Mouse (Mus musculus) MEL (cell line): Measurements from ENCODE around the gene Gm37240. TPM values are rescaled to one million over a fixed set of nuclear protein-coding genes. Genes with fewer than 3 reads are reported as not detected.

ENCODE experiments used
- DNase-seq: peaks from one replicate; pipeline ENCODE4 v3.0.0; 2011; ENCODE audit warnings: low read depth, low spot score
- H3K27ac ChIP-seq: 2 replicates; pipeline ENCODE4 v1.5.1; 2012; ENCODE audit warnings: low read depth, mild to moderate bottlenecking, control low read depth, low read length, moderate library complexity; ENCODE audit not compliant: control insufficient read depth
- H3K27me3 ChIP-seq, 2 experiments: fragments of 150-350 bp in 1 of 2; sonication (generic) in 1 of 2; 2 replicates each; pipeline ENCODE4 v1.6.1; 2012; ENCODE audit warnings: low read length in 2 of 2, mild to moderate bottlenecking in 2 of 2, improper control_type of control experiment in 1 of 2, moderate library complexity in 1 of 2; ENCODE audit not compliant: insufficient read depth in 2 of 2, control insufficient read depth in 1 of 2
- H3K36me3 ChIP-seq, 2 experiments: 2 replicates each; pipeline ENCODE4 v1.6.1; 2012 to 2014; ENCODE audit warnings: low read length in 2 of 2, improper control_type of control experiment in 1 of 2, inconsistent platforms in 1 of 2, mild to moderate bottlenecking in 1 of 2; ENCODE audit not compliant: insufficient read depth in 2 of 2, control insufficient read depth in 1 of 2
- H3K4me1 ChIP-seq, 2 experiments: fragments of 150-350 bp in 1 of 2; sonication (generic) in 1 of 2; 2 replicates each; pipeline ENCODE4 v1.6.1; 2012; ENCODE audit warnings: low read length in 2 of 2, improper control_type of control experiment in 1 of 2, mild to moderate bottlenecking in 1 of 2; ENCODE audit not compliant: insufficient read depth in 2 of 2, control insufficient read depth in 1 of 2
- H3K4me3 ChIP-seq, 2 experiments: fragments of 150-350 bp in 1 of 2; sonication (generic) in 1 of 2; 2 replicates each; pipeline ENCODE4 v1.5.1; 2012; ENCODE audit warnings: low read depth in 2 of 2, low read length in 2 of 2, mild to moderate bottlenecking in 2 of 2, moderate library complexity in 2 of 2, control low read depth in 1 of 2, improper control_type of control experiment in 1 of 2; ENCODE audit not compliant: control insufficient read depth in 1 of 2, insufficient read depth in 1 of 2
- H3K79me2 ChIP-seq: 2 replicates; pipeline ENCODE4 v1.6.1; 2012; ENCODE audit warnings: mild to moderate bottlenecking, low read length, moderate library complexity; ENCODE audit not compliant: control insufficient read depth, poor library complexity, insufficient read depth
- H3K9ac ChIP-seq: 2 replicates; pipeline ENCODE4 v1.6.1; 2012; ENCODE audit warnings: low read depth, mild to moderate bottlenecking, control low read depth, low read length, moderate library complexity; ENCODE audit not compliant: control insufficient read depth, poor library complexity, severe bottlenecking
- H3K9me3 ChIP-seq: fragments of 150-350 bp; sonication (generic); replicated peaks from 2 replicates; pipeline ENCODE4 v1.6.1; 2012; ENCODE audit warnings: mild to moderate bottlenecking, low read length, improper control_type of control experiment, moderate library complexity; ENCODE audit not compliant: insufficient read depth
- CHD1 ChIP-seq: IDR thresholded peaks from 2 replicates; pipeline ENCODE4 v1.6.1; 2012; ENCODE audit warnings: low read depth, mild to moderate bottlenecking, inconsistent platforms, low read length, improper control_type of control experiment
- CTCF ChIP-seq, 3 experiments: IDR thresholded peaks in 2 of 3; conservative IDR thresholded peaks in 1 of 3; 2 replicates each; pipeline ENCODE4 v1.5.1; 2011 to 2012; ENCODE audit warnings: low read length in 3 of 3, low read depth in 2 of 3, mild to moderate bottlenecking in 2 of 3, improper control_type of control experiment in 1 of 3, inconsistent platforms in 1 of 3, mixed read lengths in 1 of 3, moderate library complexity in 1 of 3; ENCODE audit not compliant: control insufficient read depth in 1 of 3, insufficient read depth in 1 of 3, poor library complexity in 1 of 3, severe bottlenecking in 1 of 3
- E2F4 ChIP-seq: IDR thresholded peaks from 2 replicates; pipeline ENCODE4 v1.6.1; 2011; ENCODE audit warnings: low read depth, low read length, improper control_type of control experiment, borderline replicate concordance
- GABPA ChIP-seq: IDR thresholded peaks from 2 replicates; pipeline ENCODE4 v1.6.1; 2012; ENCODE audit warnings: low read depth, mild to moderate bottlenecking, inconsistent platforms, low read length, improper control_type of control experiment, moderate library complexity
- GATA1 ChIP-seq: IDR thresholded peaks from 2 replicates; pipeline ENCODE4 v1.6.1; 2011; ENCODE audit warnings: low read depth, low read length, improper control_type of control experiment
- HCFC1 ChIP-seq: IDR thresholded peaks from 2 replicates; pipeline ENCODE4 v1.6.1; 2012; ENCODE audit warnings: low read depth, mild to moderate bottlenecking, inconsistent platforms, low read length, improper control_type of control experiment, moderate library complexity
- MAFK ChIP-seq: IDR thresholded peaks from 2 replicates; pipeline ENCODE4 v1.6.1; 2011; ENCODE audit warnings: low read depth, mild to moderate bottlenecking, low read length, improper control_type of control experiment, borderline replicate concordance
- MAZ ChIP-seq: IDR thresholded peaks from 2 replicates; pipeline ENCODE4 v1.6.1; 2012; ENCODE audit warnings: low read depth, mild to moderate bottlenecking, inconsistent platforms, low read length, improper control_type of control experiment
- MEF2A ChIP-seq: IDR thresholded peaks from 2 replicates; pipeline ENCODE4 v1.6.1; 2014; ENCODE audit warnings: low read depth, mild to moderate bottlenecking, inconsistent platforms, low read length, improper control_type of control experiment; ENCODE audit not compliant: poor library complexity, insufficient replicate concordance, severe bottlenecking; ENCODE audit errors: extremely low read depth
- MYB ChIP-seq: IDR thresholded peaks from 2 replicates; pipeline ENCODE4 v1.6.1; 2011; ENCODE audit warnings: mild to moderate bottlenecking, low read depth, low read length, improper control_type of control experiment
- MYC ChIP-seq: IDR thresholded peaks from 2 replicates; pipeline ENCODE4 v1.6.1; 2011; ENCODE audit warnings: low read depth, mild to moderate bottlenecking, low read length, improper control_type of control experiment, moderate library complexity
- POLR2A ChIP-seq, 2 experiments: IDR thresholded peaks; 2 replicates each; pipeline ENCODE4 v1.6.1; 2011 to 2012; ENCODE audit warnings: low read length in 2 of 2, mild to moderate bottlenecking in 2 of 2, control low read depth in 1 of 2, improper control_type of control experiment in 1 of 2, low read depth in 1 of 2, moderate library complexity in 1 of 2; ENCODE audit not compliant: control insufficient read depth in 1 of 2, insufficient read depth in 1 of 2, poor library complexity in 1 of 2
- RAD21 ChIP-seq: IDR thresholded peaks from 2 replicates; pipeline ENCODE4 v1.6.1; 2011; ENCODE audit warnings: mild to moderate bottlenecking, low read depth, low read length, improper control_type of control experiment
- RCOR1 ChIP-seq: IDR thresholded peaks from 2 replicates; pipeline ENCODE4 v1.6.1; 2012; ENCODE audit warnings: low read depth, mild to moderate bottlenecking, inconsistent platforms, low read length, improper control_type of control experiment
- SIN3A ChIP-seq: IDR thresholded peaks from 2 replicates; pipeline ENCODE4 v1.6.1; 2012; ENCODE audit warnings: low read length, improper control_type of control experiment, inconsistent platforms
- TAL1 ChIP-seq: IDR thresholded peaks from 2 replicates; pipeline ENCODE4 v1.6.1; 2012; ENCODE audit warnings: mild to moderate bottlenecking, inconsistent platforms, low read length, moderate library complexity, mixed read lengths
- TBP ChIP-seq: IDR thresholded peaks from 2 replicates; pipeline ENCODE4 v1.8.0; 2011; ENCODE audit warnings: low read depth, low read length, improper control_type of control experiment
- TCF12 ChIP-seq: IDR thresholded peaks from 2 replicates; pipeline ENCODE4 v1.6.1; 2014; ENCODE audit warnings: low read depth, mild to moderate bottlenecking, inconsistent platforms, low read length, improper control_type of control experiment, moderate library complexity
- USF2 ChIP-seq, 2 experiments: IDR thresholded peaks; 2 replicates each; pipeline ENCODE4 v1.6.1; 2011 to 2012; ENCODE audit warnings: improper control_type of control experiment in 2 of 2, low read length in 2 of 2, borderline replicate concordance in 1 of 2, inconsistent platforms in 1 of 2, low read depth in 1 of 2, mild to moderate bottlenecking in 1 of 2; ENCODE audit not compliant: insufficient read depth in 1 of 2
- polyA plus RNA-seq, 2 experiments: library from polyadenylated mRNA; stranded (reverse) in 1 of 2; unstranded in 1 of 2; fragments of >175 nt in 1 of 2; fragments of >200 nt in 1 of 2; gene quantifications; 2 replicates each; pipeline versions ENCODE4 v1.2.1 to v1.2.4; 2012; ENCODE audit warnings: low replicate concordance in 2 of 2, low read depth in 1 of 2; ENCODE audit not compliant: insufficient read length in 2 of 2, insufficient read depth in 1 of 2, missing spikeins in 1 of 2
- total RNA-seq: library from RNA; depleted of rRNA; stranded (reverse); fragments of 300-350 nt; gene quantifications from 2 replicates; pipeline ENCODE4 v1.2.3, GENCODE M21; 2012

Gene Gm37240
- total and polyA plus RNA-seq, 3 experiments, result 0.04 TPM; not detected in 2

GRCm38 (mm10) chr3:85681136-85681535, 206.2 kb downstream of the Gm37240 start:
- Histone ChIP-seq H3K4me3 (no peak overlapping the region), H3K9me3 (no peaks in the 10 kb centered on the region), H3K9ac (no peak overlapping the region), H3K36me3 (no peaks in the 10 kb centered on the region), H3K27ac (no peak overlapping the region), H3K79me2 (no peaks in the 10 kb centered on the region), H3K4me1 (no peaks in the 10 kb centered on the region), H3K27me3 (peaks cover 0 to 2% of the 10 kb centered on the region in 2 experiments; a peak in 2 of 4 replicates)
- DNase-seq, result no peak
- no peak for TF ChIP-seq HCFC1
- no peak for TF ChIP-seq MEF2A
- no peak for TF ChIP-seq RAD21
- no peak for TF ChIP-seq GATA1
- TF ChIP-seq RCOR1, result no peak
- TF ChIP-seq CTCF (IDR thresholded peaks at IDR 0.05 in 2 of 3, conservative IDR thresholded peaks at IDR 0.05 in 1 of 3; ENCODE audit: control insufficient read depth in 1 of 3, insufficient read depth in 1 of 3, low read depth in 2 of 3, low read length in 3 of 3, poor library complexity in 1 of 3, severe bottlenecking in 1 of 3), result no peak
- TF ChIP-seq TAL1, result no peak
- TF ChIP-seq MAZ, result no peak
- no peak for TF ChIP-seq SIN3A
- no peak for TF ChIP-seq POLR2A (IDR thresholded peaks at IDR 0.05; ENCODE audit: control insufficient read depth in 1 of 2, insufficient read depth in 1 of 2, low read depth in 1 of 2, low read length in 2 of 2, poor library complexity in 1 of 2)
- TF ChIP-seq USF2 (IDR thresholded peaks at IDR 0.05; ENCODE audit: borderline replicate concordance in 1 of 2, insufficient read depth in 1 of 2, low read depth in 1 of 2, low read length in 2 of 2), result no peak
- no peak for TF ChIP-seq CHD1
- no peak for TF ChIP-seq E2F4
- no peak for TF ChIP-seq MYB

- H3K4me3 ChIP-seq, result no peak overlapping the region
- H3K4me1 ChIP-seq, result no peaks in the 10 kb centered on the region
- TF ChIP-seq TBP, result no peak
- TF ChIP-seq GABPA, result no peak
- no peak for TF ChIP-seq MYC
- no peak for TF ChIP-seq MAFK
- no peak for TF ChIP-seq TCF12
- TF ChIP-seq E2F4, result no peak
- no peaks in the 10 kb centered on the region for H3K36me3 ChIP-seq
- H3K9ac ChIP-seq, result no peak overlapping the region
- H3K79me2 ChIP-seq, result no peaks in the 10 kb centered on the region
- no peaks in the 10 kb centered on the region for H3K9me3 ChIP-seq
- no peak for DNase-seq
- H3K27ac ChIP-seq, result no peak overlapping the region
- peaks cover 0 to 2% of the 10 kb centered on the region in 2 experiments; a peak in 2 of 4 replicates for H3K27me3 ChIP-seq
Measured at GRCm38 (mm10) chr3:85679960-85680359, 207.4 kb downstream of the Gm37240 start.
